Mouse (Mus musculus) liver, adult 10 weeks (tissue): ENCODE results near the gene Zfp91. TPM values are rescaled to one million over a fixed set of nuclear protein-coding genes. Genes with fewer than 3 reads are reported as not detected.

Experiments used
- polyA plus RNA-seq: library from polyadenylated mRNA; stranded (reverse); fragments of 350-450 nt; fragmentation: Illumina TruSeq; extraction: RNeasy Lipid Tissue Mini Kit (QIAGEN cat#74804); gene quantifications from one replicate; pipeline ENCODE4 v1.2.3, GENCODE M21; 2014; ENCODE audit warnings: low read depth, low replicate concordance

Gene Zfp91
- 88.8 TPM for polyA plus RNA-seq

DNA sequence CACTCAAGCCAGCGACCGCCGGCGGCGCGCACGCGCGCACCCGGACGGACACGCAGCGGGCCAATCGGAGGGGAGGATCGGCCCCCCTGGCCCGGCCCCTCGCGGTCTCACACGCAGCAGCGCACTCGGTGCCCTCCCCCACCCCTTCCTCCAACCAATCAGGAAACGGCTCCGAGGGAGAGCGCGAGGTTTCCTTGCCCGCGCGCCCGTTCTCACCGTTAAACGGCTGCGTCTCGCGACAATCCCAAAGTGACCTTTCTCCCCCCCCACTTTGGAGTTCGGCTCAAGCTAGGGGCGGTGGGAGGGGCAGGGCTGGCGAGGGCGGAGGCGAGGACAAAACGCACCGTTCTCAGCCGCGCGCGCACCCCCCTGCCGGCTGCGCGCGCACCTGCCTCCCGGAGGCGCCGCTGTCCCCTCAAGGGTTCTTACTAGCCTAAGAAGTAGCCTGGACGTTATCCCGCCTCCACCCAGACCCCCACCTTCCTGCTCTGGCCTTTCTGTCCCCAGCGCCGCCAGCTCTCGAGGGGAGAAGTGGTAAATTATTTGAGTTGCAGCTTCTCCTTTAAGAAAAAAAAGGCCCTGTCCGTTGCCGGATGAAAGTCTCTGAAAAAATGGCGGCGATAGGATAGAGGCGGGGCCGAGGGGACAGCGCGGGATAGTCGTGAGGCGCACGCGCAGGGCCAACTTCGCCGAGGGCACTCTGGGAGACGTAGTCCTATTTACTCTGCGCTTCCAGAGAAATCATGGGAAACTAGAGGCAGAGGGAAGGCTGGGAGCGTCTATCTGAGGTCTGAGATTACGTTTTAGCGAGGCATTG, at the start of gene Zfp91, which contains the start of gene Lpxn:
TSS of gene Zfp91 (minus strand) at position 616 of the 817 bp plus-strand sequence.
TSS of gene Lpxn (plus strand) at position 683 of the 817 bp plus-strand sequence.

DNA sequence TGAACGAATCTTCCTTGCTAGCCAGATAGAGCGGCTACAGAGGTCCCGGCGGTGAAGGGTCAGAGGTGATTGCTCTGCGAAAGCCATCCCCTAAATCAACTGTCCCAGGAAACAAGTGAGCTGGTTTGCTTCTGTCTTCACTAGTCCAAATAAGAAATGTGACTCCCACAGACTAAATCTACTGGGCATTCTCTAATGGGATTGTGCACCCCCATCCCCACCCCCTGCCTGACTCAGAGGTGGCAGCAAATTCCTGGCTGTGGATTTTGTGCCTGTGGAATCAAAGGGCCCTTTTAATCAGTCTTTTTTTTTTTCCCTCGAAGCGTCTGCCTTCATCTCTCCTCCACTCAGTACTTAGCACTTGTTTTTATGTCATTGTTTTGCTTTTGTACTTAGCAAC, 30.6 kb downstream of the Zfp91 start, which contains the start of gene Cntf:
TSS of gene Cntf (minus strand) at position 325 of the 400 bp plus-strand sequence.

Other genes with a start within 250 kb of the Zfp91 start
- 491 TPM for gene Gm4952, start 196.2 kb downstream of the Zfp91 start, polyA plus RNA-seq
- gene Glyat, start 162.8 kb downstream of the Zfp91 start, polyA plus RNA-seq, result 1,308 TPM
- 0.53 TPM for gene Olfr1442, start 125.7 kb downstream of the Zfp91 start, polyA plus RNA-seq
- not detected for gene Olfr1443, start 118.0 kb downstream of the Zfp91 start, polyA plus RNA-seq
- gene Keg1, start 100.3 kb downstream of the Zfp91 start, polyA plus RNA-seq, result 240 TPM
- 1.2 TPM for gene Cntf, start 30.5 kb downstream of the Zfp91 start, polyA plus RNA-seq
- 1.9 TPM for gene Lpxn, start 67 bp upstream of the Zfp91 start, polyA plus RNA-seq
- not detected for gene Gm5244, start 50.6 kb upstream of the Zfp91 start, polyA plus RNA-seq
- gene Olfr1444, start 61.2 kb upstream of the Zfp91 start, polyA plus RNA-seq, result not detected
- not detected for gene Olfr1445, start 87.7 kb upstream of the Zfp91 start, polyA plus RNA-seq
- not detected for gene Olfr1446, start 97.4 kb upstream of the Zfp91 start, polyA plus RNA-seq
- gene Olfr1447, start 107.6 kb upstream of the Zfp91 start, polyA plus RNA-seq, result not detected
- gene Olfr1448, start 128.3 kb upstream of the Zfp91 start, polyA plus RNA-seq, result not detected
- gene Olfr1449, start 134.7 kb upstream of the Zfp91 start, polyA plus RNA-seq, result not detected
- gene Olfr1450, start 154.1 kb upstream of the Zfp91 start, polyA plus RNA-seq, result not detected
- not detected for gene Olfr1451, start 198.9 kb upstream of the Zfp91 start, polyA plus RNA-seq
- gene Olfr1453, start 232.2 kb upstream of the Zfp91 start, polyA plus RNA-seq, result not detected